Comparison of ENCODE assay signal across 26 mouse cellular contexts in the genomic region with DNA sequence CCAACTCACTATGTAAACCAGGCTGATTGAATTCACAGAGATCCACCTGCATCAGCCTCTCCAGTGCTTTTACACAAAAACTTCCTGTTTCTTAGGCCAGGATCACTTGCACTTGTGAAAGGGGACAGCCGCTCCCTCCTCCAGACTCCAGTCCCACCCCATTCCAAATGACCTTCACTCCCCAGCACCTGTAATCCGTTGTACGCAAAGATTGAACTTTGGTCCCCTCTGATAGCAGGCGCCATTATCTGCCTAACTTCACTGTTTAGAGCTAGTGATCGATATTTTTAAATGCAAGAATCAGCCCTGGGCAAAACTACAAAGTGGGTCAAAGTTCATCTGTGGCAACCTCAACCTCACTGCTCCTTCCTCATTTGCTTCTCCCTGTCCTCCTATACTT. TPM values are rescaled to one million over a fixed set of nuclear protein-coding genes. Genes with fewer than 3 reads are reported as not detected.
DNase-seq lines count a peak whose midpoint lies in the region; ATAC-seq and TF ChIP-seq lines count a peak whose summit lies in the region.
"Had no signal": no experiment of that assay in that cellular context is flagged by ENCODE, and none has a peak within 500 bp of the region (broad histone marks: within the 10 kb centered on the region; RNA-seq: fewer than 3 reads in every experiment).

No protein-coding gene starts in this region.

- TF ChIP-seq CTCF in stomach, postnatal 0 days (IDR thresholded peaks at IDR 0.05; ENCODE audit: low read depth): no peak
- TF ChIP-seq CTCF in lung, postnatal 0 days (IDR thresholded peaks at IDR 0.05): no peak

- no peaks in the 10 kb centered on the region for H3K9me3 ChIP-seq in kidney, embryonic 14.5 days (ENCODE audit: control insufficient read depth, low read length)
- no peaks in the 10 kb centered on the region for H3K9me3 ChIP-seq in intestine, embryonic 15.5 days
- H3K9me3 ChIP-seq in liver, embryonic 16.5 days (replicated peaks; ENCODE audit: control insufficient read depth, low read length): no peaks in the 10 kb centered on the region
- H3K9me3 ChIP-seq in stomach, postnatal 0 days (ENCODE audit: control insufficient read depth, low read length): no peaks in the 10 kb centered on the region
- H3K9me3 ChIP-seq in lung, postnatal 0 days (ENCODE audit: low read length): no peaks in the 10 kb centered on the region
- H3K9me3 ChIP-seq: embryonic facial prominence, embryonic 12.5 days; forebrain, embryonic 12.5 days; hindbrain, embryonic 15.5 days; midbrain, embryonic 15.5 days; neural tube, embryonic 13.5 days had no signal

- peaks cover 3% of the 10 kb centered on the region; the same call in 1 of the 2 replicates for H3K4me1 ChIP-seq in kidney, embryonic 14.5 days (ENCODE audit: control insufficient read depth, insufficient read depth, low read length)
- H3K4me1 ChIP-seq in intestine, embryonic 15.5 days (replicated peaks): peaks cover 17% of the 10 kb centered on the region; the same call in 1 of the 2 replicates
- H3K4me1 ChIP-seq in liver, embryonic 16.5 days (ENCODE audit: control insufficient read depth, low read depth, low read length): peaks cover 15% of the 10 kb centered on the region
- no peaks in the 10 kb centered on the region for H3K4me1 ChIP-seq in stomach, postnatal 0 days (replicated peaks; ENCODE audit: control insufficient read depth, insufficient read depth)
- H3K4me1 ChIP-seq in lung, postnatal 0 days (ENCODE audit: insufficient read depth, low read depth, low read length): no peaks in the 10 kb centered on the region
- H3K4me1 ChIP-seq: embryonic facial prominence, embryonic 12.5 days had no signal

- ATAC-seq in kidney, embryonic 14.5 days (ENCODE audit: low FRiP score, low TSS enrichment): no peak
- ATAC-seq in intestine, embryonic 15.5 days: peak; percentile 82
- ATAC-seq in liver, embryonic 16.5 days (ENCODE audit: low read depth): peak; percentile 60
- ATAC-seq in stomach, postnatal 0 days (ENCODE audit: low FRiP score, low TSS enrichment): peak; percentile 46
- ATAC-seq in lung, postnatal 0 days: no peak
- ATAC-seq: CD4-positive, CD25-positive, alpha-beta regulatory T cell, adult 4 months; midbrain, embryonic 15.5 days had no signal

- no peaks in the 10 kb centered on the region for H3K27me3 ChIP-seq in kidney, embryonic 14.5 days (ENCODE audit: control insufficient read depth, insufficient read depth, low read length)
- H3K27me3 ChIP-seq in intestine, embryonic 15.5 days (replicated peaks): no peaks in the 10 kb centered on the region
- H3K27me3 ChIP-seq in liver, embryonic 16.5 days (ENCODE audit: control insufficient read depth, insufficient read depth, low read depth, low read length): no peaks in the 10 kb centered on the region
- no peaks in the 10 kb centered on the region for H3K27me3 ChIP-seq in stomach, postnatal 0 days (ENCODE audit: control insufficient read depth, insufficient read depth, low read length)
- H3K27me3 ChIP-seq in lung, postnatal 0 days (replicated peaks; ENCODE audit: insufficient read depth, low read length): no peaks in the 10 kb centered on the region
- H3K27me3 ChIP-seq: hindbrain, embryonic 15.5 days; midbrain, embryonic 15.5 days; neural tube, embryonic 13.5 days had no signal

- WGBS in kidney, embryonic 14.5 days: 77% methylated on average over 5 of the region's 5 CpGs
- WGBS in intestine, embryonic 15.5 days: 63% methylated on average over 5 of the region's 5 CpGs
- 46% methylated on average over 5 of the region's 5 CpGs for WGBS in liver, embryonic 16.5 days (ENCODE audit: insufficient replicate concordance)
- WGBS in stomach, postnatal 0 days: 65% methylated on average over 5 of the region's 5 CpGs
- WGBS in lung, postnatal 0 days: 80% methylated on average over 5 of the region's 5 CpGs

- DNase-seq in kidney, postnatal 36 days: peak; percentile 24 to 27
- peak; percentile 44 for DNase-seq in stomach, postnatal 0 days (ENCODE audit: low spot score)
- DNase-seq in ovary, postnatal 36 days (ENCODE audit: low spot score): no peak
- DNase-seq in lung, postnatal 0 days (ENCODE audit: low spot score): no peak
- no peak for DNase-seq in ovary, postnatal 14 days (ENCODE audit: low spot score)
- DNase-seq: adrenal gland, adult 8-10 months; cerebellum, adult 18-20 months; cerebellum, postnatal 14 days; gastrocnemius, postnatal 36 days; heart, postnatal 4 days; kidney, postnatal 10 days; lung, embryonic 14.5 days; lung, postnatal 4 days; thymus, postnatal 25 days had no signal

- H3K36me3 ChIP-seq in kidney, embryonic 14.5 days (ENCODE audit: control insufficient read depth, insufficient read depth, low read length): no peaks in the 10 kb centered on the region
- no peaks in the 10 kb centered on the region for H3K36me3 ChIP-seq in intestine, embryonic 15.5 days
- H3K36me3 ChIP-seq in liver, embryonic 16.5 days (ENCODE audit: control insufficient read depth, insufficient read depth): no peaks in the 10 kb centered on the region
- no peaks in the 10 kb centered on the region for H3K36me3 ChIP-seq in stomach, postnatal 0 days (ENCODE audit: control insufficient read depth, insufficient read depth, low read length)
- no peaks in the 10 kb centered on the region for H3K36me3 ChIP-seq in lung, postnatal 0 days (ENCODE audit: insufficient read depth, low read length)
- H3K36me3 ChIP-seq: embryonic facial prominence, embryonic 12.5 days; forebrain, embryonic 12.5 days; hindbrain, embryonic 15.5 days; midbrain, embryonic 15.5 days; neural tube, embryonic 13.5 days had no signal

- no peak overlapping the region for H3K27ac ChIP-seq in kidney, embryonic 14.5 days (ENCODE audit: low read depth, low read length)
- peak overlapping the region; percentile 51; the same call in 1 of the 2 replicates for H3K27ac ChIP-seq in intestine, embryonic 15.5 days
- peak overlapping the region; percentile 69 for H3K27ac ChIP-seq in liver, embryonic 16.5 days (ENCODE audit: low read length)
- no peak overlapping the region for H3K27ac ChIP-seq in stomach, postnatal 0 days (replicated peaks)
- H3K27ac ChIP-seq in lung, postnatal 0 days (ENCODE audit: low read length): no peak overlapping the region
- H3K27ac ChIP-seq: embryonic facial prominence, embryonic 12.5 days; forebrain, embryonic 12.5 days; hindbrain, embryonic 15.5 days; layer of hippocampus, adult 2 months; midbrain, embryonic 15.5 days; neural tube, embryonic 13.5 days had no signal

- no peak overlapping the region for H3K4me3 ChIP-seq in kidney, embryonic 14.5 days (ENCODE audit: low read length)
- no peak overlapping the region for H3K4me3 ChIP-seq in intestine, embryonic 15.5 days (replicated peaks)
- no peak overlapping the region for H3K4me3 ChIP-seq in liver, embryonic 16.5 days (ENCODE audit: low read depth, low read length)
- H3K4me3 ChIP-seq in stomach, postnatal 0 days (ENCODE audit: low read depth, low read length): no peak overlapping the region
- H3K4me3 ChIP-seq in lung, postnatal 0 days (ENCODE audit: low read depth, low read length): no peak overlapping the region
- H3K4me3 ChIP-seq: embryonic facial prominence, embryonic 12.5 days; forebrain, embryonic 12.5 days; hindbrain, embryonic 15.5 days; layer of hippocampus, adult 2 months; midbrain, embryonic 15.5 days; myocyte; neural tube, embryonic 13.5 days had no signal

- H3K4me2 ChIP-seq in kidney, embryonic 14.5 days (replicated peaks; ENCODE audit: low read depth, low read length): no peak overlapping the region
- no peak overlapping the region for H3K4me2 ChIP-seq in intestine, embryonic 15.5 days (replicated peaks)
- no peak overlapping the region for H3K4me2 ChIP-seq in liver, embryonic 16.5 days (ENCODE audit: low read depth, low read length)
- H3K4me2 ChIP-seq in stomach, postnatal 0 days (replicated peaks; ENCODE audit: low read depth): no peak overlapping the region
- H3K4me2 ChIP-seq in lung, postnatal 0 days (replicated peaks; ENCODE audit: low read depth, low read length): no peak overlapping the region
- H3K4me2 ChIP-seq: embryonic facial prominence, embryonic 12.5 days; forebrain, embryonic 12.5 days; hindbrain, embryonic 15.5 days; lung, embryonic 14.5 days; midbrain, embryonic 15.5 days; neural tube, embryonic 13.5 days had no signal

- H3K9ac ChIP-seq in kidney, embryonic 14.5 days (ENCODE audit: low read depth, low read length): no peak overlapping the region
- no peak overlapping the region for H3K9ac ChIP-seq in intestine, embryonic 15.5 days
- H3K9ac ChIP-seq in liver, embryonic 16.5 days (ENCODE audit: low read depth, low read length): no peak overlapping the region
- no peak overlapping the region for H3K9ac ChIP-seq in stomach, postnatal 0 days (ENCODE audit: low read length)
- H3K9ac ChIP-seq in lung, postnatal 0 days (replicated peaks; ENCODE audit: low read depth): no peak overlapping the region
- H3K9ac ChIP-seq: embryonic facial prominence, embryonic 12.5 days; forebrain, embryonic 12.5 days; hindbrain, embryonic 15.5 days; lung, embryonic 14.5 days; midbrain, embryonic 15.5 days; neural tube, embryonic 13.5 days had no signal

- no peak for TF ChIP-seq EP300 in stomach, postnatal 0 days (optimal IDR thresholded peaks at IDR 0.05)
- no peak for TF ChIP-seq EP300 in lung, postnatal 0 days (IDR thresholded peaks at IDR 0.05)

RNA-seq across cellular contexts. Expression of a gene that starts 8.5 kb away (rescaled TPM):
- polyA plus RNA-seq in kidney, embryonic 14.5 days (2014; fragmentation: Nextera tagmentation; extraction: Ambion mirVana): 11.0 and 20.6 TPM in 2 replicates
- polyA plus RNA-seq in intestine, embryonic 15.5 days (2015; fragmentation: Nextera tagmentation; extraction: Ambion mirVana): 23.3 and 24.4 TPM in 2 replicates
- 13.9 and 14.5 TPM in 2 replicates for polyA plus RNA-seq in liver, embryonic 16.5 days (2015; fragmentation: Nextera tagmentation; extraction: Ambion mirVana)
- polyA plus RNA-seq in stomach, postnatal 0 days (2015; fragmentation: Nextera tagmentation; extraction: Ambion mirVana): 14.4 TPM in 2 replicates
- polyA plus RNA-seq in lung, postnatal 0 days (2015; fragmentation: Nextera tagmentation; extraction: Ambion mirVana): 16.8 and 19.7 TPM in 2 replicates

RNA-seq across cellular contexts. Expression of a gene that starts 14.7 kb away (rescaled TPM):
- polyA plus RNA-seq in kidney, embryonic 14.5 days (2014; fragmentation: Nextera tagmentation; extraction: Ambion mirVana): 1.1 and 1.6 TPM in 2 replicates
- polyA plus RNA-seq in intestine, embryonic 15.5 days (2015; fragmentation: Nextera tagmentation; extraction: Ambion mirVana): 36.7 and 41.9 TPM in 2 replicates
- polyA plus RNA-seq in liver, embryonic 16.5 days (2015; fragmentation: Nextera tagmentation; extraction: Ambion mirVana): 25.9 and 28.3 TPM in 2 replicates
- polyA plus RNA-seq in stomach, postnatal 0 days (2015; fragmentation: Nextera tagmentation; extraction: Ambion mirVana): 0.13 and 0.34 TPM in 2 replicates
- 0.25 and 0.27 TPM in 2 replicates for polyA plus RNA-seq in lung, postnatal 0 days (2015; fragmentation: Nextera tagmentation; extraction: Ambion mirVana)
- polyA plus RNA-seq: CD4-positive, CD25-positive, alpha-beta regulatory T cell, adult 4 months; embryonic facial prominence, embryonic 12.5 days; forebrain, embryonic 12.5 days; lung, embryonic 14.5 days; midbrain, embryonic 15.5 days; neural tube, embryonic 13.5 days had no signal

RNA-seq across cellular contexts. Expression of a gene that starts 46.4 kb away (rescaled TPM):
- polyA plus RNA-seq in kidney, embryonic 14.5 days (2014; fragmentation: Nextera tagmentation; extraction: Ambion mirVana): not detected in 2 replicates
- not detected in 2 replicates for polyA plus RNA-seq in intestine, embryonic 15.5 days (2015; fragmentation: Nextera tagmentation; extraction: Ambion mirVana)
- polyA plus RNA-seq in liver, embryonic 16.5 days (2015; fragmentation: Nextera tagmentation; extraction: Ambion mirVana): not detected in 2 replicates
- not detected in 2 replicates for polyA plus RNA-seq in stomach, postnatal 0 days (2015; fragmentation: Nextera tagmentation; extraction: Ambion mirVana)
- polyA plus RNA-seq in lung, postnatal 0 days (2015; fragmentation: Nextera tagmentation; extraction: Ambion mirVana): not detected in 2 replicates
- polyA plus RNA-seq: CD4-positive, CD25-positive, alpha-beta regulatory T cell, adult 4 months; embryonic facial prominence, embryonic 12.5 days; heart, embryonic 16.5 days; neural tube, embryonic 13.5 days had no signal

RNA-seq across cellular contexts. Expression of a gene that starts 59.0 kb away (rescaled TPM):
- 3.2 and 5.2 TPM in 2 replicates for polyA plus RNA-seq in kidney, embryonic 14.5 days (2014; fragmentation: Nextera tagmentation; extraction: Ambion mirVana)
- 4.2 and 4.4 TPM in 2 replicates for polyA plus RNA-seq in intestine, embryonic 15.5 days (2015; fragmentation: Nextera tagmentation; extraction: Ambion mirVana)
- 2.5 and 2.6 TPM in 2 replicates for polyA plus RNA-seq in liver, embryonic 16.5 days (2015; fragmentation: Nextera tagmentation; extraction: Ambion mirVana)
- 2.9 and 3.1 TPM in 2 replicates for polyA plus RNA-seq in stomach, postnatal 0 days (2015; fragmentation: Nextera tagmentation; extraction: Ambion mirVana)
- polyA plus RNA-seq in lung, postnatal 0 days (2015; fragmentation: Nextera tagmentation; extraction: Ambion mirVana): 3.3 and 3.7 TPM in 2 replicates

Comparison
In these comparisons a context has a peak if more than half of its experiments do, and no peak if none do; other contexts are left out.
1. DNase-seq: peak in kidney, postnatal 36 days (2 of 2) and stomach, postnatal 0 days (single experiment); none in ovary, postnatal 36 days (single experiment), lung, postnatal 0 days (single experiment) and ovary, postnatal 14 days (single experiment).
2. ATAC-seq: peak in intestine, embryonic 15.5 days (single experiment), liver, embryonic 16.5 days (single experiment) and stomach, postnatal 0 days (single experiment); none in kidney, embryonic 14.5 days (single experiment) and lung, postnatal 0 days (single experiment).
3. H3K27ac ChIP-seq: peak in intestine, embryonic 15.5 days (single experiment) and liver, embryonic 16.5 days (single experiment); none in kidney, embryonic 14.5 days (single experiment), stomach, postnatal 0 days (single experiment) and lung, postnatal 0 days (single experiment).
4. RNA of a gene that starts 14.7 kb away (polyA plus RNA-seq): 36.7 to 41.9 TPM in intestine, embryonic 15.5 days and 25.9 to 28.3 TPM in liver, embryonic 16.5 days; 1.1 to 1.6 TPM in kidney, embryonic 14.5 days, 0.25 to 0.27 TPM in lung, postnatal 0 days and 0.13 to 0.34 TPM in stomach, postnatal 0 days; every median in the first group is over 10 times any median in the second.